Mouse (Mus musculus) embryo, embryonic 9.5 days (tissue): ENCODE results near the gene Sde2.
"Not testable (repeated sequence)": the region's sequence is repeated elsewhere in the genome, so short reads cannot be mapped to it uniquely, and the experiment has no call there.

Experiments used
- DNase-seq: peaks from one replicate; pipeline ENCODE4 v3.0.0-alpha.2; 2017; ENCODE audit errors: extremely low spot score

The Sde2 gene

GRCm38 (mm10) chr1:180830588-180831346, 20.2 kb upstream of the Sde2 start:
- no peak for DNase-seq

GRCm38 (mm10) chr1:180835273-180836015, 15.5 kb upstream of the Sde2 start:
- no peak for DNase-seq

- not testable (repeated sequence) for DNase-seq
Observed at GRCm38 (mm10) chr1:180836467-180836866, 14.5 kb upstream of the Sde2 start.

GRCm38 (mm10) chr1:180837186-180837585, 13.7 kb upstream of the Sde2 start:
- no peak for DNase-seq

GRCm38 (mm10) chr1:180838014-180838413, 12.9 kb upstream of the Sde2 start:
- DNase-seq = no peak

GRCm38 (mm10) chr1:180839201-180839910, 11.6 kb upstream of the Sde2 start:
- no peak for DNase-seq

- no peak for DNase-seq
Observed at GRCm38 (mm10) chr1:180841561-180842300, 9.2 kb upstream of the Sde2 start.

GRCm38 (mm10) chr1:180848114-180848510, 2.8 kb upstream of the Sde2 start:
- DNase-seq = peak; percentile 75

- peak; percentile 53 for DNase-seq
Observed at GRCm38 (mm10) chr1:180848511-180849241, 2.3 kb upstream of the Sde2 start.

- DNase-seq = no peak
Observed at GRCm38 (mm10) chr1:180849701-180850301, 1.1 kb upstream of the Sde2 start.

GRCm38 (mm10) chr1:180858763-180859162, 7.8 kb downstream of the Sde2 start:
- DNase-seq = no peak

- no peak for DNase-seq
Observed at GRCm38 (mm10) chr1:180860030-180860429, 9.1 kb downstream of the Sde2 start.

- DNase-seq = peak; percentile 30
Observed at GRCm38 (mm10) chr1:180863606-180864005, 12.7 kb downstream of the Sde2 start.

GRCm38 (mm10) chr1:180866001-180866400, 15.1 kb downstream of the Sde2 start:
- no peak for DNase-seq

- DNase-seq = no peak
Observed at GRCm38 (mm10) chr1:180870122-180870650, 19.3 kb downstream of the Sde2 start.

- DNase-seq = peak; percentile 70
Observed at GRCm38 (mm10) chr1:180873861-180874484, 23.0 kb downstream of the Sde2 start.

- DNase-seq = no peak
Observed at GRCm38 (mm10) chr1:180874615-180875014, 23.7 kb downstream of the Sde2 start.

- DNase-seq = no peak
Observed at GRCm38 (mm10) chr1:180875126-180875525, 24.2 kb downstream of the Sde2 start.

- DNase-seq = no peak
Observed at GRCm38 (mm10) chr1:180877466-180877865, 26.5 kb downstream of the Sde2 start.

GRCm38 (mm10) chr1:180881768-180882167, 30.8 kb downstream of the Sde2 start:
- no peak for DNase-seq
